Mouse (Mus musculus) left cerebral cortex, postnatal 14 days (tissue): Measurements from ENCODE around the gene Snx21. TPM values are rescaled to one million over a fixed set of nuclear protein-coding genes. Genes with fewer than 3 reads are reported as not detected.
"Not testable (repeated sequence)": the region's sequence is repeated elsewhere in the genome, so short reads cannot be mapped to it uniquely, and the experiment has no call there.

ENCODE experiments used
- DNase-seq, 2 experiments: peaks; one replicate each; pipeline ENCODE4 v3.0.0; 2021 to 2022; ENCODE audit warnings: low spot score in 2 of 2, mixed read lengths in 1 of 2
- intact Hi-C: fragments of 180-260 bp; cut with DNase I; formaldehyde crosslinking; loops from one replicate; pipeline ENCODE4 v1.15.1; 2025
- total RNA-seq, 2 experiments: library from RNA; stranded (reverse); gene quantifications; 2 replicates each; pipeline ENCODE4 v1.2.3; 2021

The Snx21 gene
- total RNA-seq, 2 experiments from 2014 or later, result 46.0 to 46.8 TPM

DNA sequence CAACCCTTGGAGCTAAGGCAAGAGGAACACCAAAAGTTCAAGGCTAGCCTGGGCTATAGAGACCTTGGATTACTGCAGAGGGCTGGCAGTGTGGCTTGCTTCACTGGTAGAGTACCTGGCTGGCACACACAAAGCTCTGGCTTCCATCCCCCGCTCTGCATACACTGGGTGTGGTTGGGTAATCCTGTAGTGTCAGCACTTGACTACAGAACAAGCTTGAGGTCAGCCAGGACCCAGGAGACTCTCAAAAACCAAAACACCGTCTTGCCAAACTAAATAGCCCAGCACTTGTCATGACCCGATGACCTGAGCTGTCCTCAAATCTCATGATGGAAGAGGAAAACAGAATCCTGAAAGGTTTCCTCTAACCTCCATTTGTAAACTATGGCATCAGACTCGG, 4.8 kb downstream of the Snx21 start:
- intact Hi-C loops, result no loop called here
- DNase-seq, result no peak

DNA sequence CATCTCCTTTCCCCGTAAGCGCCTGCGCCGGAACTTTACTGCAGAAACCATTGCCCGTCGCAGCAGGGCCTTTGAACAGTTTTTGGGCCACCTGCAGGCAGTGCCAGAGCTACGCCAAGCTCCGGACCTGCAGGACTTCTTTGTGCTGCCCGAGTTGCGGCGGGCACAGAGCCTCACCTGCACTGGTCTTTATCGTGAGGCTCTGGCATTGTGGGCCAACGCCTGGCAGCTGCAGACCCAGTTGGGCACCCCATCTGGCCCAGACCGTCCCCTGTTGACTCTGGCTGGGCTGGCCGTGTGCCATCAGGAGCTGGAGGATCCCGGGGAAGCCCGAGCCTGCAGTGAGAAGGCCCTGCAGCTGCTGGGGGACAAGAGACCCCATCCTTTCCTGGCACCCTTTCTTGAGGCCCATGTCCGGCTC, 6.2 kb downstream of the Snx21 start:
- intact Hi-C loops, result no loop called here
- no peak for DNase-seq

DNA sequence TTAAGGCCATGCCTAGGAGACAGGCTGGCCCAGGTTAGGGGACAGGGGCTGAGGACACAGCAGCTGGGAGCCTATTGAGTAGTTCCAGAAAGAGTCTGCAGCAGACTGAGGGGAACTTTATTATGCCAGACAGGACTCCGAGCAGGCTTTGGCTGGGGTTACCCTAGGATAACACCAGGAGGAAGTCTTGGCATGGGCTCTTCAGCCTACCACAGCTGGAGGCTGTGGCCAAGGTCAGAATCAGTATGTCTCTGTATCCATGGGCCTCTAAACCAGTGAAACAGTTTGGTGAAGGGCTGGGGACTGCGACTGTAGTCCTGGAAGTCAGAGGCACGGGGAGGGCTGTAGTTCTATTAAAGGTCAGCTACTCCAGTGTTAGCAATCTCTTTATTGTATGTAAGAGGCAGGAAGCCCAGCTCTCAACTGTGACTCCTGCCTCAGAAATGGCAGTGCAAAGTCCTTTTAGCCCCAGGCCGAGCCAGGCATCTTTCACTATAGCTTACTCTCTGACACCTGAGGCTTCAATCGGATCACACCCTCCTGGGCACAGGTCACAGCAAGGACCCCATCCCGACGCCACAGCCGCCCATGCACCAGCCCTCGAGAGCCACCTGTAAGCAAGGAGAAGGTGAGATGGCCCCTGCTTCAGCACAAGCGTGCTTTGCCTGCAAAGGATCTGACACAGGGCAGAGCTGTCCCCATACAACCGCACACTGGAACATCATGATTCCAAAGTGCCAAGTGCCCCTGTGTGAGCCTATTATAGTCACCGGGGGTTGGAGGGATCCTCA, 7.0 kb downstream of the Snx21 start:
- no peak for DNase-seq
- intact Hi-C loops, result no loop called here

DNA sequence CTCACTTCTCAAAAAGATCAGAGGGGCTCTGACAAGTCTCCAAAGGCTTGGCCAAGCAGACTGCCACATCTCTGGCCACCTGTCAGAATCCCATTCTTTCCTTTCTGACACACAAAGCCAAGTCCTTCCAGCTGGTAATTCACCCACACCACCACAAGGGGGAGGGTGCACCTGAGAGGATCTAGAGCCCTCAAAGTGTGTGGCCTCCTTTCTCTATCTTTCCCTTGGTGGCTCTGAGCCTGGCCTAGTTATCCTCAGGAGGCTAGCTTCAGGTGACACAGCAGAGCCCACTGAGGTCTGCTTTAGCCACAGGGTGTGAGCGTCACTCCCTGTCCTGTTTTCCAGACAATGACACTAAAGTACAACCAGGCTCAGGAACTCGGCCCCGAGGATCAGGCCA, 7.6 kb downstream of the Snx21 start:
- DNase-seq, result peak; percentile 61
- intact Hi-C loops, result no loop called here

DNA sequence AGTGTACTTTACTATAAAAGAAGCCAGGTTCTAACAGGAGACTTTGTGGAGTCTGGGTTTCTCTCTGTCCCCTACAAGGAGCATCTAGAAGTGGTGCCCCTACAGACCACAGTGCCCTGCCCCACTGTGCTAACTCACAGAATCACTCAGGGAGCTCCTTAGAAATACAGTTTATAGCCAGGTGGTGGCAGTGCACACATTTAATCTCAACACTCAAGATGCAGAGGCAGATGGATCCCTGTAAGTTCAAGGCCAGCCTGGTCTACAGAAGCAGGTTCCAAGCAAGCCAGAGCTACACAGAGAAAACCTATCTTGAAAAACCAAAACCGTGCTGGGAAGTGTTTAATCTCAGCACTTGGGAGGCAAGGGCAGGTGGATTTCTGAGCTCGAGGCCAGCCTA, 8.1 kb downstream of the Snx21 start:
- intact Hi-C loops, result no loop called here

DNA sequence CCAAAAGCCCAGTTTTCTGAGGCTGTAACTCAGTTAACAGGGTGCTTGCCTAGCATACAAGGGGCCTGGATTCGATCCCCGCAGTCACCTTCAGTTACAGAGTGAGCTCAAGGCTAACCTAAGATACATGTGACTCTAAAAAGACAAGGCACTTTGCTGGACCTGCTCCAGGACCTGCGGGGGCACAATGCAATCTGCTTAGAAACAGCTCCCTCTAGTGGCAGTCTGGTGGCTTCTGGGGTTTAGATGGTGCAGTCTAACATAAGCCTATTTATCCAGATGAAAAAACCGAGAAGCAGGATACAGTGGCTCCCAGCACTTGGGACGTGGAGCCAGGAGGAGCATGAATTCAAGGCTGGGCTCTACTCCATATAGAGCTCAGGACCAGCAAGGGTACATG, 8.7 kb downstream of the Snx21 start:
- peak; percentile 87 to 94 for DNase-seq
- intact Hi-C loops, result no loop called here

More for the DNA sequence above, 8.1 kb downstream of the Snx21 start:
- DNase-seq, result peak; percentile 16 to 46

DNA sequence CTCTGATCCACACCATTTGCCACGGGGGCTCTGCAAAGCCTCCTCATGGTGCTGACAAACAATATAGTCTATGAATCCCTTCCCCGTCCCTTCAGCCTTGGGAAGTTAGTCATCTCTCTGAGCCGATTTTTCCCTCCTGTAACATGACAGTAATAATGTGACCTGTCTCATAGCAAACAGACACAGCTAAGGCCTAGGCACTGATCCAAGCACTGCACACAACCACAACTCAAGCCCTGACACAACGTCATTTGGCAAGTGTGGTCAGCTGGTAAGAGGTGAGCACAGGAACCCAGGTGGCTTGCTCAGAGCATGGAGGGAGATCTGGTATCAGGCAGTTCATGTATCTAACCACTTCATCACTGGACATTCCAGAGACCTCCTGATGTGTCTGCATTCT, 10.2 kb downstream of the Snx21 start:
- intact Hi-C loops, result no loop called here
- DNase-seq, result no peak

DNA sequence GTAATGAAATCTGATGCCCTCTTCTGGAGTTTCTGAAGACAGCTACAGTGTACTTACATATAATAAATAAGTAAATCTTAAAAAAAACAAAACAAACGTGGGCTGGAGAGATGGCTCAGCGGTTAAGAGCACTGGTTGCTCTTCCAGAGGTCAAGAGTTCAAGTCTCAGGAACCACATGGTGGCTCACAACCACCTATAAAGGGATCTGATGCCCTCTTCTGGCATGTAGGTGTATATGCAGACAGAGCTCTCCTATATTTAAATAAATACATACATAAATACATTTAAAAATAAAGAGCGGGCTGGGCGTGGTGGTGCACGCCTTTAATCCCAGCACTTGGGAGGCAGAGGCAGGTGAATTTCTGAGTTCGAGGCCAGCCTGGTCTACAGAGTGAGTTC, 12.9 kb downstream of the Snx21 start:
- DNase-seq, intact Hi-C loops: not testable (repeated sequence)

DNA sequence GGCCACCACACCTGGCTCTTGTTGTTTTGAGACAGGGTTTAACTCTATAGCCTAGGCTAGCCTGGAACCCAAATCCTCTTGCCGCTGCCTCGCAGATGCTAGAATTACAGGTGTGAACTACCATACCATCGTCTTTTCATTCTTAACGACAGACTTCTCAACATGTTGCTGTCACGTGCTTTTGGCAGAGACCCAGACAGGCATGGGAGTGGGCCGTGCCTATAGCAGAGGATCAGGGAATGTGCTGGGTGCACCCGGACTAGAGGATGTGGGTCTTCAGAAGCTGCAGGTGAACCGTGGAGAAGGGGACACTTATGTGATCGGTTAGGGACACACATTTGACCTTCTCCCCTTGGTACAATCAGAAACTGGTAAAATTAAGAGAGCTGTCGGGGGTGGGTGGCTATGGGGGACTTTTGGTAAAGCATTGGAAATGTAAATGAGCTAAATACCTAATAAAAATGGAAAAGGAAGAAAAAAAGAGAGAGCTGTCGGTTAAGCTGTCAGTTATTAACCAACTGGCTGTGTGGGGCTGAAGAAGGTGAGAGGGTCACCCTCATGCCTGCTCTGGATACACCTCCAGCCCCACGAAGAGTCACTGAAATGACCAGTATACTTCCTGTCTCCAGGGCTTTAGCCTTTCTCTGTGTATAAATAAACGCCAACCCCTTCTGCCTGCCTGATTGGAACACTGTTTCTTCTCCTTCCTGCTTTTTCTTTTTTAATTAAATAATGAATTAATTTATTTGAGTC, 14.8 kb downstream of the Snx21 start:
- no peak for DNase-seq
- intact Hi-C loops, result no loop called here

DNA sequence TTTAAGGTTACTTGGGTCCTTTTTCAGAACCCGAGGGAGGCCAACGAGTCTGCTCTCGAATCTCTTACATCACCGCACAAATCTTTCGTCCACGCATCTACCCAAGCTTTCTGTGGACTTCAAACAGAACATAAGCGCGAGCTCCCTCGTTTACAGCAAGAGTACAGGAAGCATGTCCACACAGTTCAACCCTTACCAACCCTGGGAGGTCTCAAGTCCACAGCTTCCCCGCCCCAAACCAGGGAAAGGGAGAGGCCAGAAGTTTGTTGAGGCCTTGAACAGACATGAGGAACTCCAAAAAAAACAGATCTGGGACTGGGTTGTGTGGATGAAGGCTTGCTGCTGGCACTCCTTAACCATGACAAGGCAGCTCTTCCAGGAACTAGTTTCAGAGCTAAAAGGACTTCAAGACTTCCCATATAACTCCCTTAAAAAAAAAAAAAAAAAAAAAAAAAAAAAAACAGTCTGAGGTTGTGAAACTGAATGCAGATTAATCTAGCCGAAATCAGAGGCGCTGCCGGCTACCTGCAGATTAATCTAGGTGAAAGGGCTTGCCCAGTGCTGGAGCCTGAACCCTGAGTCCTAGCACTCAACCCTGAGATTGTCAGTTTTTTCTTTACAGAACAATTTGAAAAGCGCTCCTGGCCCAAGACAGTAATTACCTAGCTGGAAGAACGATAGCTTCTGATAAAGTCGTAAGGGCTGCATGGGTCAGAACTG, 17.7 kb downstream of the Snx21 start:
- DNase-seq, result no peak
- intact Hi-C loops, result no loop called here

DNA sequence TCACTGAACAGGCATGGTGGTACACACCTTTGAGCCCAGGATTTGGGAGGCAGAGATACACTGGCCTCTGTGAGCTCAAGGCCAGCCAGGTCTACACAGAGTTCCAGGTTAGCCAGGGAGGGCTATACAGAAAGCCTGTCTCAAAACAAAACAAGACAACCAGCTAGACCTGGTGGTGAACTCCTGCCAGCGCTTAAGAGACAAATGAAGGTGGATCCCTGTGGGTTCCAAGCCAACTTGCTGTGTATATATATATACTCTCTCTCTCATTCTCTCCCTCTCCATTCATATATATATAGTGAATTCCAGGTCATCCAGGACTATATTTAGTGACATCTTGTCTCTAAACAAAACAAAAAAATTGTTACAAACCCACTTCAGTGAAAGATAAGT, 18.3 kb downstream of the Snx21 start:
- no peak for DNase-seq
- intact Hi-C loops, result no loop called here

DNA sequence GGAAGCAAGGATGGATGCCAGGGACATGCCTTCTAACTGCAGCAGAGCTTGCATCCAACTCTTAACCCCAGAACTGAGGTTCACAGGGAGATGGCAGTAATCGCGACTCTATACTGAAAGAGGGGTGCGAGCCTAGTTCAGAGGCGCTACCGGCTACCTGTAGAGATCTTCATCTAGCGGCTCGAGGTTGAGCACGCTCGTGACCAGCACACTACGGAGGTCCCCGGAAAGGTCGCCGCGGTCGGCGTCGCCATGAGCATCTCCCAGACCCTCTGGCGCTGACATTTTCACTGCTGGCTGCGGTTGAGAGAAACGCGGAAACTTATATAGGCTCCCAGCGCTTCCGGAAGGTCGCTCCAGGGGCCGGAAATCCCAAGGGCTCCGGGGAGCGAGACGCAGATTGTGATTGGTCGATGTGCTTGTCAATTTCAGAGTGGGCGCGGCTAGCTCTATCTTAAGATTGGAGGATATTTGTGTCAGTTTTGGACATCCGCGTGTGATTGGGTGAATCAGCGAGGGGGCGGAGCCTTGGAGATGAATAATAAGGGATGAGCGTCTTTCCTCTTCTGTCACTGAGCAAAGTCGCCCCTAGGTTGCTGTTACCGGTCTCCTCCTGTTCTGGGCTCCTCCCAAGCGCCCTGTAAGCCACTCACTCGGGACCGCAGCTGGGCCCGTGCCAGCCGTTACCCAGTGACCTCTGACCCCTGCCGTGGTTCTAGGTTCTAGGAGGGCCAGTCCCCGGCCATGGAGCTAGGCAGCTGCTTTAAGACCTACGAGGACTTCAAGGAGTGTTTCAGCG, 19.1 kb downstream of the Snx21 start, which contains the start of the genes Acot8 and Zswim3:
Acot8 (minus strand) TSS at position 350 of the 799 bp plus-strand sequence.
Zswim3 (plus strand) TSS at position 566 of the 799 bp plus-strand sequence.
- intact Hi-C loops, result no loop called here
- DNase-seq, result peak; percentile 99 to 100

DNA sequence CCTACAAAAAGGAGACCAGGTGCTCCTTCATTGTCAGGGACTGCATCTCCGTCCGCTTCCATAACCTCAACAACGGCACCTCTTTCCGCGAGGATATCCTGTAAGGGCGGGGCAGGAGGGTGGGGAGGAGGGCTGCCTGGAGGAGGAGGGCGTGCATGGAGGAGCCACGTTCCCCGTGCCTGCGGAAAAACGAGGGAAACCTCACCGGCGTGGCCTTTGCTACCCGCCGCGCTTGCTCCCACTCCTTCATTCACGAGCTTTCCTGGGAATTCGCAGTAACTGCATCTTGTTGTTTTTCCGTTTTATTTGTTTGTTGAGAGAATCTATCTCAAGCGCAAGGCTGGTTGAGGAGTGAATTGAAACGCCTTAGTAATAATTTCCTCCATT, 19.7 kb downstream of the Snx21 start:
- intact Hi-C loops, result no loop called here
- peak in 1 of 2 experiments; percentile 28 for DNase-seq

DNA sequence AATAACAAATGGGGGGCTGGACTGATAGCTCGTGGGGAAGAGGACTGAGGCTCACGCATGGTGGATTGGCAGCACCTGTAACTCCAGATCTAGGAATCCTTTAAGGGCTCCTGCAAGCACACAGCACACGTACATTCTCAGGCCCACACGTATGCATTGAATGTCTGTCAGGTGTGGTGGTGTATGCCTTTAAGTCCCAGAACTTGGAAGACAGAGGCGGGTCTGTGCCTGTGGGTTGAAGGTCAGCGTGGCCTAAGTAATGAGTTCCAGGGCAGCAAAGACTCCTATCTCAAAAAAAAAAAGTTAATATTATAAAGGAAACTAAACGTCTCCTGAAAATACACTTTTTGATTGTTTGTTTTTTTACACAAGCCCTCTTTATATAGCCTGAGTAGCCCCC, 21.0 kb downstream of the Snx21 start:
- intact Hi-C loops, result no loop called here
- no peak for DNase-seq

DNA sequence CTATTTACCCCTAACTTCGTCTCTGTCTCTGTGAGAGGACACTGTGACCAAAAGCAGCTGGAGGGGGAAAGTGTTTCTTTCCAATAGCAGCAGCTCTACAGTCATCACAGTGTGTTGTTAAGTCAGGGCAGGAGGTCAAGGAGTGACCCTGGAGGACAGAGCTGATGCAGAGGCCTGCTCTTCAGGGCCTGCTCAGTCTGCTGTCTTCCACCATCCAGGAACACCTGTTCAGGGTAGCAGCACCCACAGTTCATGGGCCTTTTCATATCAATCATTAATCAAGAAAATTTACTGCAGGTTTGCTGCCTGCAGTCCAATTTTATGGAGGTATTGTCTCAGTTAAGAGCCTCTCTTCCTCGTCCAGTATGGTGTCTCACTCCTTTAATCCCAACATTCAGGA, 27.9 kb downstream of the Snx21 start:
- DNase-seq, result no peak
- intact Hi-C loops, result no loop called here

DNA sequence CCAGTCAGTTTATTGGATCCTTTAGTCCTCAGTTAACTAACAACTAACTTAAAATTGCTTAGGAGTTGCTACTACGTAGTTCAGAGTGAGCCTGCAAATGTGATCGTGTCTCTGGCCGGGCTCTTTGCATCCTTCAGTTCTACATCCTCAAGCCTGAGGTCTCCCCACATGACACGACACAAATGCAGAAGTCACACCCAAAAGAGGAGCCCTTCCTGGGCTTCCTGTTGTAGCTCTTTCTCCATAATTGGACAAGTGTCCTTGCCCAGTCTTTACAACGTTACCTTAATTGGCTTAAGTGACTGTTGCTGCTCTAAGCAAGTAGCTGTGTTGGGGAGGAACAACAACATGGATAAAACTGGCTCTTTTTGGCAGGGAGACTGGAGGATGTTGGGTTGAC, 29.7 kb downstream of the Snx21 start:
- intact Hi-C loops, result no loop called here
- no peak for DNase-seq

DNA sequence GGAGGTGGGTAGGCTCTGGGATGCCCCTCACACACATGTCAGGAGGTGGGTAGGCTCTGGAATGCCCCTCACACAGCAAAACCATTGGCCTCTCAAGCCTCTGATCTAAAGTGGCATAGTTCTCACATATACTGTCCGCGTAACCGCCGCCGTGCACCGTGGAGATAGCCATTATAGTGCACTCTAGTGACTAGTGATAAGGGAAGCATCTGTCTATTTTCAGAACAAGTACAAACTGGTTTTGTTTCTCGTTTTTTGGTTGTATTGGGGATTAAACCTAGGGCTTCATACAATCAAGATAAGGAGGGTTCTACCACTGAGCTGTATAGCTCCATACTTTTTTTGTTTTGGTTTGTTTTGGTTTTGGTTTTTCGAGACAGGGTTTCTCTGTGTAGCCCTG, 30.2 kb downstream of the Snx21 start:
- intact Hi-C loops, result no loop called here
- DNase-seq, result no peak

DNA sequence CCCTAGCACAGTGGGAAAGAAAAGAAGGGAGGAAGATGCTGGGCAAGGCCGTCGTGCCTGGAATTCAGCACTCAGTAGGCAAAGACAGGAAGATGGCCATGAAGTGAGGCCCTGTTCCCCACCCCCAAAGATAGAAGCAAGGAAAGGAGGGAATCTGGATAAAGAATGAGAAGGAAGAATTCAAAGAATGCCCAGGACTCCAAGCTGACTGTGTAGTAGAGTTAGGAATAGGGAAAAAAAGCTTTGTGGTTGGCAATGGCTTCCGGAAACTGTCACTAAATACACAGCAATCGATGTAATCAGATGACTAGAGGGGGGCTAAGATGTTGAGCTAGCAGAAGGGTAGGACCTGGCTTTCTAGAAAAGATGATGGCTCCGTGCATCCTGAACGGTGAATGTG, 31.6 kb downstream of the Snx21 start:
- DNase-seq, result no peak
- intact Hi-C loops, result no loop called here

DNA sequence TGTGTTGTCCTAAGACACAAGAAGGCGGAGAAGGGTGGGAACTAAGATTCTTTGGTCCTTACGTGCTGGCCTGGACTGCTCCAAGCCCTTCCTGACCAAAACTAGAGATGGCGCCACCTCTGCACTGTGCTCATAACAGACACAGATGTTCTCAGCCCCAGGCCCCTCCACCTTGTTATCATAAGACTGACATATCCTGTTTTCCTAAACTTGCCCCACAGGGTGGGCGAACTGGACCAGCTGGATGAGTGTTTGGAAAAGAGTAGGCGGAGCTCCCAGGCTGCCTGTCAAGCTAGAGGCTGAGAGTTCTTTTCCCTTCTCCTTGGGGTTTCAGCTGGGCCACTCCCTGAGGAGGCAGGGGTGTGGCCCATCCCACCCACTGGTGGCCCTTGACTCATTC, 32.1 kb downstream of the Snx21 start:
- intact Hi-C loops, result no loop called here
- no peak for DNase-seq
